Mouse (Mus musculus): Measurements from ENCODE around the gene Polr3f. TPM values are rescaled to one million over a fixed set of nuclear protein-coding genes. Genes with fewer than 3 reads are reported as not detected.

The Polr3f gene
- polyA plus RNA-seq (2011; ENCODE audit: insufficient read length, low read depth, missing spikeins) = 20.0 and 27.8 TPM in 2 replicates

GRCm38 (mm10) chr2:144526981-144527820 is at the start of gene Polr3f, which contains the start of gene Dzank1:
TSS of gene Polr3f (plus strand) at chr2:144527718.
TSS of gene Dzank1 (minus strand) at chr2:144527414.
- H3K4me3 ChIP-seq (ENCODE audit: insufficient read depth, low read length) = peak within 1 kb of the TSS; percentile 89
- H3K4me1 ChIP-seq (ENCODE audit: control insufficient read depth, insufficient read depth, low read length) = peaks cover 6% of the 10 kb centered on the region; the same call in 1 of the 2 replicates
- peak within 1 kb of the TSS; percentile 78 for H3K27ac ChIP-seq (ENCODE audit: insufficient read depth, low read length)
- TF ChIP-seq POLR2A (IDR thresholded peaks at IDR 0.05; ENCODE audit: low read depth, low read length) = peak; percentile 61
- no peak for TF ChIP-seq CTCF (IDR thresholded peaks at IDR 0.05; ENCODE audit: borderline replicate concordance, insufficient read depth, low read length)

GRCm38 (mm10) chr2:144479421-144479820 is 48.1 kb upstream of the Polr3f start:
- TF ChIP-seq CTCF (IDR thresholded peaks at IDR 0.05; ENCODE audit: borderline replicate concordance, insufficient read depth, low read length) = no peak
- no peak for TF ChIP-seq POLR2A (IDR thresholded peaks at IDR 0.05; ENCODE audit: low read depth, low read length)
- no peak overlapping the region for H3K27ac ChIP-seq (ENCODE audit: insufficient read depth, low read length)
- no peaks in the 10 kb centered on the region for H3K4me1 ChIP-seq (ENCODE audit: control insufficient read depth, insufficient read depth, low read length)
- H3K4me3 ChIP-seq (ENCODE audit: insufficient read depth, low read length) = no peak overlapping the region

GRCm38 (mm10) chr2:144484084-144484483 is 43.4 kb upstream of the Polr3f start:
- Histone ChIP-seq H3K27ac (ENCODE audit: insufficient read depth, low read length) (no peak overlapping the region), H3K4me1 (ENCODE audit: control insufficient read depth, insufficient read depth, low read length) (no peaks in the 10 kb centered on the region), H3K4me3 (ENCODE audit: insufficient read depth, low read length) (no peak overlapping the region)
- TF ChIP-seq POLR2A (IDR thresholded peaks at IDR 0.05; ENCODE audit: low read depth, low read length) (no peak), CTCF (IDR thresholded peaks at IDR 0.05; ENCODE audit: borderline replicate concordance, insufficient read depth, low read length) (no peak)

- Histone ChIP-seq H3K27ac (ENCODE audit: insufficient read depth, low read length) (no peak overlapping the region), H3K4me1 (ENCODE audit: control insufficient read depth, insufficient read depth, low read length) (no peaks in the 10 kb centered on the region), H3K4me3 (ENCODE audit: insufficient read depth, low read length) (no peak overlapping the region)
- TF ChIP-seq CTCF (IDR thresholded peaks at IDR 0.05; ENCODE audit: borderline replicate concordance, insufficient read depth, low read length) = no peak
- TF ChIP-seq POLR2A (IDR thresholded peaks at IDR 0.05; ENCODE audit: low read depth, low read length) = no peak
Measured at GRCm38 (mm10) chr2:144485439-144485838, 42.1 kb upstream of the Polr3f start.

- H3K4me3 ChIP-seq (ENCODE audit: insufficient read depth, low read length) = no peak overlapping the region
- TF ChIP-seq POLR2A (IDR thresholded peaks at IDR 0.05; ENCODE audit: low read depth, low read length) = no peak
- no peak for TF ChIP-seq CTCF (IDR thresholded peaks at IDR 0.05; ENCODE audit: borderline replicate concordance, insufficient read depth, low read length)
- H3K27ac ChIP-seq (ENCODE audit: insufficient read depth, low read length) = no peak overlapping the region
- H3K4me1 ChIP-seq (ENCODE audit: control insufficient read depth, insufficient read depth, low read length) = no peaks in the 10 kb centered on the region
Measured at GRCm38 (mm10) chr2:144487476-144487875, 40.0 kb upstream of the Polr3f start.

- H3K4me3 ChIP-seq (ENCODE audit: insufficient read depth, low read length) = no peak overlapping the region
- TF ChIP-seq CTCF (IDR thresholded peaks at IDR 0.05; ENCODE audit: borderline replicate concordance, insufficient read depth, low read length) = no peak
- TF ChIP-seq POLR2A (IDR thresholded peaks at IDR 0.05; ENCODE audit: low read depth, low read length) = no peak
- H3K4me1 ChIP-seq (ENCODE audit: control insufficient read depth, insufficient read depth, low read length) = no peaks in the 10 kb centered on the region
- no peak overlapping the region for H3K27ac ChIP-seq (ENCODE audit: insufficient read depth, low read length)
Measured at GRCm38 (mm10) chr2:144489342-144489741, 38.2 kb upstream of the Polr3f start.

- no peak overlapping the region for H3K4me3 ChIP-seq (ENCODE audit: insufficient read depth, low read length)
- TF ChIP-seq CTCF (IDR thresholded peaks at IDR 0.05; ENCODE audit: borderline replicate concordance, insufficient read depth, low read length) = no peak
- no peak for TF ChIP-seq POLR2A (IDR thresholded peaks at IDR 0.05; ENCODE audit: low read depth, low read length)
- no peak overlapping the region for H3K27ac ChIP-seq (ENCODE audit: insufficient read depth, low read length)
- H3K4me1 ChIP-seq (ENCODE audit: control insufficient read depth, insufficient read depth, low read length) = no peaks in the 10 kb centered on the region
Measured at GRCm38 (mm10) chr2:144502134-144502533, 25.4 kb upstream of the Polr3f start.

- no peak for TF ChIP-seq POLR2A (IDR thresholded peaks at IDR 0.05; ENCODE audit: low read depth, low read length)
- H3K27ac ChIP-seq (ENCODE audit: insufficient read depth, low read length) = no peak overlapping the region
- no peaks in the 10 kb centered on the region for H3K4me1 ChIP-seq (ENCODE audit: control insufficient read depth, insufficient read depth, low read length)
- no peak overlapping the region for H3K4me3 ChIP-seq (ENCODE audit: insufficient read depth, low read length)
Measured at GRCm38 (mm10) chr2:144514619-144515018, 12.9 kb upstream of the Polr3f start.

GRCm38 (mm10) chr2:144519772-144520171 is 7.7 kb upstream of the Polr3f start:
- H3K27ac ChIP-seq (ENCODE audit: insufficient read depth, low read length) = no peak overlapping the region
- TF ChIP-seq CTCF (IDR thresholded peaks at IDR 0.05; ENCODE audit: borderline replicate concordance, insufficient read depth, low read length) (no peak), POLR2A (IDR thresholded peaks at IDR 0.05; ENCODE audit: low read depth, low read length) (no peak)
- no peak overlapping the region for H3K4me3 ChIP-seq (ENCODE audit: insufficient read depth, low read length)
- no peaks in the 10 kb centered on the region for H3K4me1 ChIP-seq (ENCODE audit: control insufficient read depth, insufficient read depth, low read length)

GRCm38 (mm10) chr2:144525856-144526255 is 1.7 kb upstream of the Polr3f start:
- no peak for TF ChIP-seq CTCF (IDR thresholded peaks at IDR 0.05; ENCODE audit: borderline replicate concordance, insufficient read depth, low read length)
- no peak for TF ChIP-seq POLR2A (IDR thresholded peaks at IDR 0.05; ENCODE audit: low read depth, low read length)
- Histone ChIP-seq H3K4me3 (ENCODE audit: insufficient read depth, low read length) (no peak overlapping the region), H3K4me1 (ENCODE audit: control insufficient read depth, insufficient read depth, low read length) (peaks cover 6% of the 10 kb centered on the region; the same call in 1 of the 2 replicates), H3K27ac (ENCODE audit: insufficient read depth, low read length) (no peak overlapping the region)
